Mouse (Mus musculus) lung, postnatal 0 days (tissue): ENCODE results near the gene Kif3c.

Experiments
- CTCF ChIP-seq: IDR thresholded peaks from 2 replicates; pipeline ENCODE4 v1.5.1; 2016; ENCODE audit warnings: antibody characterized with exemption, mild to moderate bottlenecking
- EP300 ChIP-seq: IDR thresholded peaks from 2 replicates; pipeline ENCODE4 v1.6.1; 2016; ENCODE audit warnings: antibody characterized with exemption, mild to moderate bottlenecking, control low read depth

GRCm38 (mm10) chr12:3393140-3393539, 28.2 kb downstream of the Kif3c start:
- TF ChIP-seq CTCF (no peak), EP300 (no peak)
